Mouse (Mus musculus) MEL (cell line): Measurements from ENCODE around the gene Shb.

Experiments used
- CTCF ChIP-seq, 3 experiments: IDR thresholded peaks in 2 of 3; conservative IDR thresholded peaks in 1 of 3; 2 replicates each; pipeline ENCODE4 v1.5.1; 2011 to 2012; ENCODE audit warnings: low read length in 3 of 3, low read depth in 2 of 3, mild to moderate bottlenecking in 2 of 3, improper control_type of control experiment in 1 of 3, inconsistent platforms in 1 of 3, mixed read lengths in 1 of 3, moderate library complexity in 1 of 3; ENCODE audit not compliant: control insufficient read depth in 1 of 3, insufficient read depth in 1 of 3, poor library complexity in 1 of 3, severe bottlenecking in 1 of 3
- EP300 ChIP-seq, 2 experiments: IDR thresholded peaks; 2 replicates each; pipeline ENCODE4 v1.6.1; 2011; ENCODE audit warnings: improper control_type of control experiment in 2 of 2, low read length in 2 of 2, low read depth in 1 of 2, mild to moderate bottlenecking in 1 of 2
- ETS1 ChIP-seq: IDR thresholded peaks from 2 replicates; pipeline ENCODE4 v1.6.1; 2012; ENCODE audit warnings: low read depth, mild to moderate bottlenecking, inconsistent platforms, low read length, improper control_type of control experiment, moderate library complexity
- JUND ChIP-seq: IDR thresholded peaks from 2 replicates; pipeline ENCODE4 v1.6.1; 2011; ENCODE audit warnings: low read depth, mild to moderate bottlenecking, improper control_type of control experiment, low read length
- MAX ChIP-seq: IDR thresholded peaks from 2 replicates; pipeline ENCODE4 v1.6.1; 2011; ENCODE audit warnings: low read length, improper control_type of control experiment
- MYC ChIP-seq: IDR thresholded peaks from 2 replicates; pipeline ENCODE4 v1.6.1; 2011; ENCODE audit warnings: low read depth, mild to moderate bottlenecking, low read length, improper control_type of control experiment, moderate library complexity
- NELFE ChIP-seq: IDR thresholded peaks from 2 replicates; pipeline ENCODE4 v1.6.1; 2011; ENCODE audit warnings: low read depth, low read length, improper control_type of control experiment
- POLR2A ChIP-seq, 2 experiments: IDR thresholded peaks; 2 replicates each; pipeline ENCODE4 v1.6.1; 2011 to 2012; ENCODE audit warnings: low read length in 2 of 2, mild to moderate bottlenecking in 2 of 2, control low read depth in 1 of 2, improper control_type of control experiment in 1 of 2, low read depth in 1 of 2, moderate library complexity in 1 of 2; ENCODE audit not compliant: control insufficient read depth in 1 of 2, insufficient read depth in 1 of 2, poor library complexity in 1 of 2
- RAD21 ChIP-seq: IDR thresholded peaks from 2 replicates; pipeline ENCODE4 v1.6.1; 2011; ENCODE audit warnings: mild to moderate bottlenecking, low read depth, low read length, improper control_type of control experiment
- RCOR1 ChIP-seq: IDR thresholded peaks from 2 replicates; pipeline ENCODE4 v1.6.1; 2012; ENCODE audit warnings: low read depth, mild to moderate bottlenecking, inconsistent platforms, low read length, improper control_type of control experiment
- TAL1 ChIP-seq: IDR thresholded peaks from 2 replicates; pipeline ENCODE4 v1.6.1; 2012; ENCODE audit warnings: mild to moderate bottlenecking, inconsistent platforms, low read length, moderate library complexity, mixed read lengths

- TF ChIP-seq RAD21 (no peak), JUND (no peak), POLR2A (IDR thresholded peaks at IDR 0.05; ENCODE audit: control insufficient read depth in 1 of 2, insufficient read depth in 1 of 2, low read depth in 1 of 2, low read length in 2 of 2, poor library complexity in 1 of 2) (no peak), MAX (no peak), TAL1 (no peak), MYC (no peak), CTCF (IDR thresholded peaks at IDR 0.05 in 2 of 3, conservative IDR thresholded peaks at IDR 0.05 in 1 of 3; ENCODE audit: control insufficient read depth in 1 of 3, insufficient read depth in 1 of 3, low read depth in 2 of 3, low read length in 3 of 3, poor library complexity in 1 of 3, severe bottlenecking in 1 of 3) (no peak), ETS1 (no peak), EP300 (IDR thresholded peaks at IDR 0.05; ENCODE audit: low read depth in 1 of 2, low read length in 2 of 2) (no peak), RCOR1 (no peak), NELFE (no peak)
These were observed 25.2 kb downstream of the Shb start for GRCm38 (mm10) chr4:45507039-45507438.
